Mouse (Mus musculus) NIH3T3 (cell line): ENCODE data around the gene Tmem175.

Experiments used
- DNase-seq: peaks from one replicate; pipeline ENCODE4 v3.0.0-alpha.2; 2012; ENCODE audit warnings: low read depth

The Tmem175 gene

DNA sequence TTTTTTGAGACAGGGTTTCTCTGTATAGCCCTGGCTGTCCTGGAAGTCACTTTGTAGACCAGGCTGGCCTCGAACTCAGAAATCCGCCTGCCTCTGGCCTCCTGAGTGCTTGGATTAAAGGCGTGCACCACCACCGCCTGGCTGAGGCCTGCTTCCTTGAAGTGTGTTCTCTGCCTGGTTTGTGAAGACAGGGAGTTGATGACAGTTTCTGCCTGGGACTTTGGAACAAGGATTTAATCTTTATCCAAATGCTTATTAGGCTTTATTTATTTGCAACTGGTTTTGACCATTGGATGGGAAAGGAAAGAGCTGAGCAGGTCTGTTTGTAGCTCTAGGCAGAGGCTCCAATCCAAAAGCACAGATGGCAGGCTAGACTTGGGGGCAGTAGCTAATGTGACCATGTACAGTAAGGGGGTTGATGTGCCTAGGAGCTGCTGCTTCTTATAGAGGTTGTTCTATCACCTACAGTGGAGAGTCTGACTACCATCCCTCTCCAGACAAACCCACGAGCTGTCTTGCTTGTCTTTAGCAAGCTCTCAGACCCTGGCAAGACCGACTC lies 48.8 kb downstream of the Tmem175 start:
- DNase-seq, result no peak

DNA sequence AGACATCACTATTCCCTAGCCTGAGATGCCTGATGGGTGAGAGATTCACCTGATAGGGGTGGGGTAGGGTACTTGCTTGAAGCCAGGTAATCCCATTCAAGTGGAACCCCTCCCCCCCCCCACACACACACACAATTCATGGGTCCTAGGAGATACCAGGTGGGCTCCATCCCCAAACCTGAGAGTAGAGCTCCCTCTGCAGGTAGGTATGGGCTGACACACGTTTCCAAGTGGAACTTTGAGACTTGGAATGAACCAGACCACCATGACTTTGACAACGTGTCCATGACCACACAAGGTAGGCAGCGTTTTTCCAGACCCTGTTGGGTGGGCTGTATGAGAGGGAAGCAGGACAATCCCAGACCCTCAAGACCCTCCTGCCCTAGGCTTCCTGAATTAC lies 50.3 kb downstream of the Tmem175 start:
- no peak for DNase-seq

- DNase-seq, result peak; percentile 67
Measured at GRCm38 (mm10) chr5:108680871-108681270, 51.3 kb downstream of the Tmem175 start.

- DNase-seq, result no peak
Measured at GRCm38 (mm10) chr5:108689091-108689490, 59.5 kb downstream of the Tmem175 start.

DNA sequence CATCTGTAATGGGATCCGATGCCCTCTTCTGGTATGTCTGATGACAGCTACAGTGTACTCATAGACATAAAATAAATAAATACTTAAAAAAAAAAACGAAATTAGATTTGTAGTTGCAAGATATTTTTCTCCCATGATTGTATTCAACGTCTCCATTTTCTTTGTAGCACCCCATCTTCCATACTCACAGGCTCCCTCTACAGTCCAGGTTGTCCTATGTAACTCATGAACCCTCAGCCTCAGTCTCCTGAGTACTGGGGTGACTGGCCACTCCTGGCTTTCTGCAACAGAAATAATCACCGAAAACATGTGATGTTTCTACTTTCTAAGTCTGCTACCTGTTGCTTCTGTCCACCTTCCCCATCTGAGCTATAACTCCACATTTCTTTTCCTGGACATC lies 61.6 kb downstream of the Tmem175 start:
- DNase-seq, result no peak

DNA sequence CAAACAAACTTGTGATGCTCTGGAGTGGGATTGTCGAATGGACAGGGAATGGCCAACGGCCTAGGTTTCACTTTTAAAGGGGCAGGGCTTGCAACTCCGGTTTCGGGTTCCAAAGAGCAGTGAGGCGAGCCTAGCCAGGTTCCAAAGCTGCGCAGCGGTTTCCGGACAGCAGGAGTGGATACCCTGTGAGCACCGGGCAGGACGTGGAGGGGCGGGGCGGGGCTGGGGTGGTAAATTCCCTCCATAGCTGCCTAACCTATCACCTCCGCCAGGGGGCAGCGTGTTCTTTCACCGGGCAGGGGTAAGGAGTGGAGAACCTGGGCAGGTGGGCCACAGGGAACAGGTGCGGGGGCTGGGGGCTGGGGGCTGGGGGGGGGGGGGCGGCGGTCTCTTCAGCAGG lies 62.7 kb downstream of the Tmem175 start, which contains the start of gene Fgfrl1:
Fgfrl1 (plus strand) TSS at position 112 of the 400 bp plus-strand sequence.
- DNase-seq, result peak; percentile 82

- peak; percentile 95 for DNase-seq
Measured at GRCm38 (mm10) chr5:108693872-108694288, 64.3 kb downstream of the Tmem175 start.

- peak; percentile 51 for DNase-seq
Measured at GRCm38 (mm10) chr5:108694352-108695261, 65.0 kb downstream of the Tmem175 start.

DNA sequence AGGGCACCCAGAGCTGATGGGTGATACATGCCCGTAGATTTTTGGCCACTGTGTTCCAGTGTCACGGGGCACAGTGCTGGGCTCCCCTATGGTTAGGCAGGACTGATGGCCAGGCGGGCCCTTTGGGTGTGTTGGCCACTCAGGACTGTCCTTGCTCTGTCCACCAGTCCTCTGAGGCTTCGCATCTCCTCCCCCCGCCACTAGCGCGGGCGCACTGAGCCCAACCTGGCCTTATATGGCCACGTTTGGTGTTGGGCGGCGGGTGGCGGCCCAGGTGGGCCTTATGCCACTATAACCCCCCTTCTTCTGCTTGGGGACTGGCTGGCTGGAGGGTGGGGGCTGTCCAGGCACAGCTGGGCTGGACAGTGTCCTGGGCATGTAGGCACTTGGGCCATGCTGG lies 66.3 kb downstream of the Tmem175 start:
- no peak for DNase-seq

DNA sequence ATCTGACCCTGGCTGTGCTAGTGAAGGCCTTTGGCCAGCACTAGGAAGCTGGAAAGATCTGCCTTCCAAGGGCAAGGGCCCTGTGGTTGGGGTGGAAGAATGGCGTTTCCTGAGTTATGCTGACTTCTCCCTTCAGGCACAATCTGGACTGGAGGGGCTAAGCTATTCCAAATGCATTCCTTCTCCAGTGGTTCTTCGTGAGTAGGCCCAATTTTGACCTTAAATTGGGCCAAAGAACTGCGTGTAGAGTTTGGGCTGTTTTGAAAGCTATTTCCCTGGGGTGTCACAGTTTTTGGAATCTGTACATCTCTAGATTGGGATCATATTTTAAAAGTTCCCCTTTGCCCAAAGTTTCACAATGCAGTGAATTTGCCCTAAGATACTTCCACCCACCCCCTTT lies 67.0 kb downstream of the Tmem175 start:
- DNase-seq, result no peak

GRCm38 (mm10) chr5:108697341-108697753 lies 67.8 kb downstream of the Tmem175 start:
- DNase-seq, result peak; percentile 73
